Mouse (Mus musculus): ENCODE results near the gene Clk2.
A peak's percentile ranks its signal among the peaks of the same experiment; 100 is the strongest.

- TF ChIP-seq CTCF (IDR thresholded peaks at IDR 0.05; ENCODE audit: low read depth): peak; percentile 63
- no peak for TF ChIP-seq EP300 (optimal IDR thresholded peaks at IDR 0.05)
These were observed 29.3 kb downstream of the Clk2 start for GRCm38 (mm10) chr3:89193853-89194252.
